10 mouse cellular contexts compared by ENCODE assay signal in the genomic region with DNA sequence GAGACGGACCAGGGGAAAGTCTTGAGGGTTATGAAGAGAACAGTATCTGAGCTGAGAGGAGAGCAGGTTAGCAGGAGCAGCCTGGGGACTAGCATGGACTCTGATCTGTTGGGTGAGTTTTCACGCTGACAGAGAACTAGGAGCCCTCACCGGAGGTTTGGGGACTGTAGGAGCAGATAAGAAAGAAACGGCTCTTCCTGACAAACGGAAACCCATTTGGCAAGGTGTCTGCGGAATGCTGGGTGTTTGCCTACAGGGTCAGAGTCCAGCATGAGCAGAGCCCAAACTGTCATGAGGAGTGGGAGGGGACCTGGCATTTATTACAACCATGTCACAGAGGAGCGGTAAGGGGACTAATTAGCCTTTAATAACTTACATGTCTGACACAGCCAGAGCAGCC. TPM values are rescaled to one million over a fixed set of nuclear protein-coding genes. Genes with fewer than 3 reads are reported as not detected.
DNase-seq lines count a peak whose midpoint lies in the region; ATAC-seq and TF ChIP-seq lines count a peak whose summit lies in the region.
"Had no signal": no experiment of that assay in that cellular context is flagged by ENCODE, and none has a peak within 500 bp of the region (broad histone marks: within the 10 kb centered on the region; RNA-seq: fewer than 3 reads in every experiment).

No protein-coding gene starts in this region.

- no peak overlapping the region for H3K4me2 ChIP-seq in kidney, embryonic 14.5 days (replicated peaks; ENCODE audit: low read depth, low read length)
- H3K4me2 ChIP-seq: forebrain, embryonic 12.5 days; hindbrain, embryonic 15.5 days had no signal

- ATAC-seq in kidney, embryonic 14.5 days (ENCODE audit: low FRiP score, low TSS enrichment), result no peak
- ATAC-seq in hematopoietic stem cell, adult 5-6 weeks (replicated peaks in 1 of 2; ENCODE audit: insufficient read depth in 1 of 2, low FRiP score in 2 of 2, low TSS enrichment in 1 of 2, low read depth in 1 of 2, poor library complexity in 2 of 2, severe bottlenecking in 2 of 2), result peak; percentile 27 to 40

- WGBS in kidney, embryonic 14.5 days, result 31% methylated on average over 7 of the region's 7 CpGs
- 19% methylated on average over 7 of the region's 7 CpGs for WGBS in large intestine, adult 2 months
- WGBS in small intestine, adult 2 months, result 10% methylated on average over 7 of the region's 7 CpGs

- H3K9me3 ChIP-seq in kidney, embryonic 14.5 days (ENCODE audit: control insufficient read depth, low read length), result peaks cover 4% of the 10 kb centered on the region
- H3K9me3 ChIP-seq: forebrain, embryonic 12.5 days; hindbrain, embryonic 15.5 days had no signal

- H3K27me3 ChIP-seq in kidney, embryonic 14.5 days (ENCODE audit: control insufficient read depth, insufficient read depth, low read length), result no peaks in the 10 kb centered on the region
- no peaks in the 10 kb centered on the region for H3K27me3 ChIP-seq in small intestine, adult 2 months (ENCODE audit: control insufficient read depth, insufficient read depth, low read length)
- H3K27me3 ChIP-seq: forebrain, embryonic 12.5 days; hindbrain, embryonic 15.5 days had no signal

- peak; percentile 41 for DNase-seq in kidney, adult 11 months
- DNase-seq in large intestine, adult 2 months (ENCODE audit: low read depth, low spot score), result peak; percentile 38
- DNase-seq in right cerebral cortex, postnatal 25 days, result no peak
- no peak for DNase-seq in retina, embryonic 14.5 days (ENCODE audit: low spot score)
- DNase-seq: lung, embryonic 14.5 days had no signal

- no peak for TF ChIP-seq CTCF in small intestine, adult 2 months (IDR thresholded peaks at IDR 0.05; ENCODE audit: extremely low read depth, insufficient read length, insufficient replicate concordance, low read depth, low read length)

- H3K9ac ChIP-seq in kidney, embryonic 14.5 days (ENCODE audit: low read depth, low read length), result no peak overlapping the region
- H3K9ac ChIP-seq: forebrain, embryonic 12.5 days; hindbrain, embryonic 15.5 days; lung, embryonic 14.5 days had no signal

- no peak overlapping the region for H3K4me3 ChIP-seq in kidney, embryonic 14.5 days (ENCODE audit: low read length)
- peak overlapping the region; percentile 11; the same call in 1 of the 2 replicates for H3K4me3 ChIP-seq in small intestine, adult 2 months (ENCODE audit: low read depth, low read length)
- H3K4me3 ChIP-seq: forebrain, embryonic 12.5 days; hindbrain, embryonic 15.5 days had no signal

- TF ChIP-seq POLR2A in small intestine, adult 2 months (IDR thresholded peaks at IDR 0.05; ENCODE audit: low read depth, low read length), result no peak

- no peak overlapping the region for H3K27ac ChIP-seq in kidney, embryonic 14.5 days (ENCODE audit: low read depth, low read length)
- H3K27ac ChIP-seq in small intestine, adult 2 months (ENCODE audit: insufficient read depth, low read depth, low read length), result no peak overlapping the region
- H3K27ac ChIP-seq: forebrain, embryonic 12.5 days; hindbrain, embryonic 15.5 days had no signal

- no peaks in the 10 kb centered on the region for H3K36me3 ChIP-seq in kidney, embryonic 14.5 days (ENCODE audit: control insufficient read depth, insufficient read depth, low read length)
- no peaks in the 10 kb centered on the region for H3K36me3 ChIP-seq in small intestine, adult 2 months (ENCODE audit: control insufficient read depth, insufficient read depth, low read length)
- H3K36me3 ChIP-seq: forebrain, embryonic 12.5 days; hindbrain, embryonic 15.5 days had no signal

- no peaks in the 10 kb centered on the region for H3K4me1 ChIP-seq in kidney, embryonic 14.5 days (ENCODE audit: control insufficient read depth, insufficient read depth, low read length)
- peaks cover 5% of the 10 kb centered on the region; the same call in 1 of the 2 replicates for H3K4me1 ChIP-seq in small intestine, adult 2 months (ENCODE audit: control insufficient read depth, insufficient read depth, insufficient read length, low read length)
- H3K4me1 ChIP-seq: forebrain, embryonic 12.5 days; hindbrain, embryonic 15.5 days had no signal

RNA-seq across cellular contexts. Expression of a gene that starts 40.0 kb away (rescaled TPM):
- polyA plus RNA-seq in kidney, embryonic 14.5 days (2014; fragmentation: Nextera tagmentation; extraction: Ambion mirVana), result 20.2 and 21.9 TPM in 2 replicates
- total RNA-seq in hematopoietic stem cell, adult 5-6 weeks (2017), result 31.5 and 32.1 TPM in 2 replicates
- 4.5 and 5.2 TPM in 2 replicates for polyA plus RNA-seq in large intestine, adult 2 months (2012; rRNA removed)
- polyA plus RNA-seq in small intestine, adult 2 months (2012; rRNA removed), result 1.0 and 1.9 TPM in 2 replicates

RNA-seq across cellular contexts. Expression of a gene that starts 40.2 kb away (rescaled TPM):
- 138 and 155 TPM in 2 replicates for polyA plus RNA-seq in kidney, embryonic 14.5 days (2014; fragmentation: Nextera tagmentation; extraction: Ambion mirVana)
- total RNA-seq in hematopoietic stem cell, adult 5-6 weeks (2017), result 265 and 321 TPM in 2 replicates
- 37.6 and 49.8 TPM in 2 replicates for polyA plus RNA-seq in large intestine, adult 2 months (2012; rRNA removed)
- 17.5 and 36.0 TPM in 2 replicates for polyA plus RNA-seq in small intestine, adult 2 months (2012; rRNA removed)

Comparison
In these comparisons a context has a peak if more than half of its experiments do, and no peak if none do; other contexts are left out.
1. DNase-seq: peak in kidney, adult 11 months (single experiment) and large intestine, adult 2 months (single experiment); none in right cerebral cortex, postnatal 25 days (single experiment) and retina, embryonic 14.5 days (single experiment).